Mouse (Mus musculus) cerebellum, adult 2 months (tissue): ENCODE data around the gene Colgalt1. TPM values are rescaled to one million over a fixed set of nuclear protein-coding genes. Genes with fewer than 3 reads are reported as not detected.
A peak's percentile ranks its signal among the peaks of the same experiment; 100 is the strongest.

Experiments
- DNase-seq, 2 experiments: peaks; one replicate each; pipeline ENCODE4 v3.0.0; 2021
- H3K27ac ChIP-seq: fragments of 200-500 bp; 2 replicates; pipeline ENCODE4 v1.5.1; 2012; ENCODE audit warnings: low read length, control low read depth, inconsistent platforms; ENCODE audit not compliant: insufficient read depth
- H3K27me3 ChIP-seq: fragments of 200-500 bp; 2 replicates; pipeline ENCODE4 v1.6.1; 2012; ENCODE audit warnings: inconsistent platforms, mild to moderate bottlenecking, low read length, moderate library complexity; ENCODE audit not compliant: control insufficient read depth, insufficient read depth
- H3K4me1 ChIP-seq: fragments of 200-500 bp; 2 replicates; pipeline ENCODE4 v1.6.1; 2011; ENCODE audit warnings: low read length; ENCODE audit not compliant: control insufficient read depth, insufficient read depth
- H3K4me3 ChIP-seq: fragments of 200-500 bp; replicated peaks from 2 replicates; pipeline ENCODE3; 2011; ENCODE audit warnings: mild to moderate bottlenecking, low read depth, low read length, control low read depth; ENCODE audit not compliant: insufficient read depth
- CTCF ChIP-seq: fragments of 200-500 bp; IDR thresholded peaks from 2 replicates; pipeline ENCODE4 v1.5.1; 2011; ENCODE audit warnings: low read depth, mild to moderate bottlenecking, control low read depth, low read length, moderate library complexity, borderline replicate concordance; ENCODE audit not compliant: insufficient read depth
- POLR2A ChIP-seq: fragments of 200-500 bp; IDR thresholded peaks from 2 replicates; pipeline ENCODE4 v1.6.1; 2011; ENCODE audit warnings: low read length, control low read depth, borderline replicate concordance; ENCODE audit not compliant: insufficient read depth
- WGBS: fragments of 180-500 bp; shearing (Covaris S2); methylation state at CpG from one replicate; pipeline ENCODE4 v1.1.7; 2018; 5-methylcytosine and 5-hydroxymethylcytosine counted together
- polyA plus RNA-seq: library from polyadenylated mRNA; depleted of rRNA; stranded (reverse); fragments of >200 nt; gene quantifications from 2 replicates; pipeline ENCODE4 v1.2.3, GENCODE M21; 2012; rRNA removed

The Colgalt1 gene
- polyA plus RNA-seq, 1 experiment = 74.1 TPM

- Histone ChIP-seq H3K27me3 (no peaks in the 10 kb centered on the region), H3K27ac (peak overlapping the region; percentile 77), H3K4me3 (peak overlapping the region; percentile 94), H3K4me1 (peaks cover 42% of the 10 kb centered on the region)
- WGBS = under 1% methylated on average over 63 of the region's 64 CpGs
- peak; percentile 85 to 90 for DNase-seq
- TF ChIP-seq POLR2A = 0 out of 2 replicates have a peak, but pooled peaks have one; percentile 11
- no peak for TF ChIP-seq CTCF
These were observed 60.1 kb downstream of the Colgalt1 start for GRCm38 (mm10) chr8:71670621-71671548.

- Histone ChIP-seq H3K4me3 (peak within 1 kb of the TSS; percentile 94), H3K27me3 (no peaks in the 10 kb centered on the region), H3K4me1 (peaks cover 37% of the 10 kb centered on the region), H3K27ac (peak within 1 kb of the TSS; percentile 79)
- DNase-seq = peak; percentile 95
- WGBS = under 1% methylated on average over 42 of the region's 42 CpGs
- TF ChIP-seq POLR2A (peak; percentile 83), CTCF (no peak)
These were observed 60.8 kb downstream of the Colgalt1 start, which contains the start of gene Unc13a for GRCm38 (mm10) chr8:71671549-71671965. Gene Unc13a, minus strand, starts transcription at chr8:71671757.

DNA sequence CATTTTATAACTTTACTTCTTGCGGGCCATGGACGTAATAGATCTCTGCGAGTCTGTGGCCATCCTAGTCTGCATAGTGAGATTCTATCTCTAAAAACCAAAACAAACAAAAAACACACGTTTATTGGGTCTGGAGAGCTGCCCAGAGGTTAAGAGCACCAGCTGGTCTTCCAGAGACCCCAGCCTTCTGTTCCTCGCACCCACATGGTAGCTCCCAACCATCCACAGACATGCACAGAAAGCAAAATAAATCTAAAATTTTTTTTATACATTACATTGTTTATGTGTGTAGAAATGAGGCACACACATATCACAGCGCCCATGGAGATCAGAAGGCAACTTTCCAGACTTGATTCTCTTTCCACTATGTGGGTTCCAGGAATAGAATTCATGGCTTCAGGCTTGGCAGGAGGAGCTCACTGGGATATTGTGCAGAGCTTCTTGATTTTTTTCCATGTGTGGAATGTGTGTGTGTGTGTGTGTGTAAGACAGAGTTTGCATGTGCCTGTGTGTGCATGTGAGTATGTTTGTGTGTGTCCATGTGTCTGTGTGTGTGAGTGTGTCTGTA is 61.5 kb downstream of the Colgalt1 start:
- TF ChIP-seq CTCF (no peak), POLR2A (no peak)
- no peak for DNase-seq
- H3K27me3 ChIP-seq = no peaks in the 10 kb centered on the region
- peaks cover 30% of the 10 kb centered on the region for H3K4me1 ChIP-seq
- 35% methylated on average over 6 of the region's 6 CpGs for WGBS
- H3K27ac ChIP-seq = peak overlapping the region; percentile 79
- H3K4me3 ChIP-seq = peak overlapping the region; percentile 94

- DNase-seq = no peak
- Histone ChIP-seq H3K4me3 (no peak overlapping the region), H3K27me3 (no peaks in the 10 kb centered on the region), H3K27ac (no peak overlapping the region), H3K4me1 (peaks cover 17% of the 10 kb centered on the region)
- no peak for TF ChIP-seq POLR2A
- TF ChIP-seq CTCF = no peak
- 74% methylated on average over 2 of the region's 2 CpGs for WGBS
These were observed 63.3 kb downstream of the Colgalt1 start for GRCm38 (mm10) chr8:71674071-71674470.

Other genes starting within 250 kb of the Colgalt1 start
- 199 and 204 TPM in 2 replicates for gene Use1, start 244.2 kb upstream of the Colgalt1 start, polyA plus RNA-seq
- 7.3 and 8.0 TPM in 2 replicates for gene Ocel1, start 239.7 kb upstream of the Colgalt1 start, polyA plus RNA-seq
- gene Nr2f6, start 229.0 kb upstream of the Colgalt1 start, polyA plus RNA-seq = 53.0 and 59.8 TPM in 2 replicates
- gene Ushbp1, start 215.2 kb upstream of the Colgalt1 start, polyA plus RNA-seq = 9.5 and 9.7 TPM in 2 replicates
- 163 and 179 TPM in 2 replicates for gene Babam1, start 214.1 kb upstream of the Colgalt1 start, polyA plus RNA-seq
- 0.43 and 0.44 TPM in 2 replicates for gene Ankle1, start 205.0 kb upstream of the Colgalt1 start, polyA plus RNA-seq
- gene Abhd8, start 147.3 kb upstream of the Colgalt1 start, polyA plus RNA-seq = 392 TPM in 2 replicates
- 68.5 and 75.4 TPM in 2 replicates for gene Mrpl34, start 146.0 kb upstream of the Colgalt1 start, polyA plus RNA-seq
- gene Dda1, start 141.8 kb upstream of the Colgalt1 start, polyA plus RNA-seq = 119 and 121 TPM in 2 replicates
- gene Ano8, start 125.0 kb upstream of the Colgalt1 start, polyA plus RNA-seq = 76.2 and 81.8 TPM in 2 replicates
- 33.3 and 34.7 TPM in 2 replicates for gene Gtpbp3, start 122.9 kb upstream of the Colgalt1 start, polyA plus RNA-seq
- gene Plvap, start 99.2 kb upstream of the Colgalt1 start, polyA plus RNA-seq = 25.6 and 28.8 TPM in 2 replicates
- 0.08 and 0.10 TPM in 2 replicates for gene Ccdc194, start 85.3 kb upstream of the Colgalt1 start, polyA plus RNA-seq
- 13.6 and 17.3 TPM in 2 replicates for gene Bst2, start 73.5 kb upstream of the Colgalt1 start, polyA plus RNA-seq
- gene Mvb12a, start 68.1 kb upstream of the Colgalt1 start, polyA plus RNA-seq = 113 and 118 TPM in 2 replicates
- 0.21 and 0.26 TPM in 2 replicates for gene Tmem221, start 52.1 kb upstream of the Colgalt1 start, polyA plus RNA-seq
- gene Nxnl1, start 44.4 kb upstream of the Colgalt1 start, polyA plus RNA-seq = 0.10 and 0.11 TPM in 2 replicates
- 142 and 153 TPM in 2 replicates for gene Slc27a1, start 42.1 kb upstream of the Colgalt1 start, polyA plus RNA-seq
- gene Pgls, start 18.8 kb upstream of the Colgalt1 start, polyA plus RNA-seq = 42.5 and 42.8 TPM in 2 replicates
- 3.4 and 3.7 TPM in 2 replicates for gene Fam129c, start 13.3 kb upstream of the Colgalt1 start, polyA plus RNA-seq
- 97.3 and 110 TPM in 2 replicates for gene Unc13a, start 60.8 kb downstream of the Colgalt1 start, polyA plus RNA-seq
- 3.6 and 3.9 TPM in 2 replicates for gene Jak3, start 65.3 kb downstream of the Colgalt1 start, polyA plus RNA-seq
- 0.65 and 2.1 TPM in 2 replicates for gene Insl3, start 78.2 kb downstream of the Colgalt1 start, polyA plus RNA-seq
- 0.44 and 0.48 TPM in 2 replicates for gene B3gnt3, start 90.8 kb downstream of the Colgalt1 start, polyA plus RNA-seq
- gene Fcho1, start 114.7 kb downstream of the Colgalt1 start, polyA plus RNA-seq = 108 and 115 TPM in 2 replicates